Mouse (Mus musculus) hindbrain, embryonic 14.5 days (tissue): ENCODE data around the gene Trnt1. TPM values are rescaled to one million over a fixed set of nuclear protein-coding genes. Genes with fewer than 3 reads are reported as not detected.

Source experiments
- polyA plus RNA-seq: library from polyadenylated mRNA; unstranded; fragments of >200 nt; fragmentation: Nextera tagmentation; extraction: Ambion mirVana; gene quantifications from 2 replicates; pipeline ENCODE4 v1.2.1, GENCODE M21; 2014

Gene Trnt1
- polyA plus RNA-seq, 1 experiment from 2014 or later = 63.5 TPM

Other genes with a start within 250 kb of the Trnt1 start
- gene Il5ra, start 20.1 kb upstream of the Trnt1 start, polyA plus RNA-seq = not detected in 2 replicates
- 64.7 and 66.9 TPM in 2 replicates for gene Crbn, start 31.0 kb downstream of the Trnt1 start, polyA plus RNA-seq